Mouse (Mus musculus) CH12.LX (cell line): ENCODE measurements around the gene Mturn. TPM values are rescaled to one million over a fixed set of nuclear protein-coding genes. Genes with fewer than 3 reads are reported as not detected.

ENCODE experiments used
- DNase-seq: peaks from one replicate; pipeline ENCODE4 v3.0.0-alpha.2; 2013; ENCODE audit errors: extremely low read depth
- H3K27ac ChIP-seq: 2 replicates; pipeline ENCODE4 v1.5.1; 2012; ENCODE audit warnings: low read depth, mild to moderate bottlenecking, control low read depth, moderate library complexity; ENCODE audit not compliant: insufficient read depth
- H3K27me3 ChIP-seq: replicated peaks from 2 replicates; pipeline ENCODE3; 2012; ENCODE audit warnings: inconsistent platforms
- H3K36me3 ChIP-seq, 2 experiments: replicated peaks in 1 of 2; 2 replicates each; pipeline versions ENCODE3 to v1.6.1; 2012; ENCODE audit warnings: inconsistent platforms in 1 of 2, low read length in 1 of 2, mild to moderate bottlenecking in 1 of 2, mixed read lengths in 1 of 2, moderate library complexity in 1 of 2; ENCODE audit not compliant: control insufficient read depth in 1 of 2, insufficient read depth in 1 of 2
- H3K4me1 ChIP-seq, 2 experiments: 2 replicates each; pipeline ENCODE4 v1.6.1; 2012; ENCODE audit warnings: inconsistent platforms in 1 of 2, moderate library complexity in 1 of 2; ENCODE audit not compliant: insufficient read depth in 2 of 2, control insufficient read depth in 1 of 2
- H3K4me2 ChIP-seq: 2 replicates; pipeline ENCODE4 v1.6.1; 2012; ENCODE audit warnings: low read depth, mild to moderate bottlenecking, control low read depth; ENCODE audit not compliant: poor library complexity, insufficient read depth, severe bottlenecking
- H3K4me3 ChIP-seq, 3 experiments: fragments of 150-350 bp in 1 of 3; sonication (generic) in 1 of 3; replicated peaks in 1 of 3; 2 replicates each; pipeline versions ENCODE3 to v1.5.1; 2011 to 2012; ENCODE audit warnings: low read depth in 2 of 3, low read length in 2 of 3, mild to moderate bottlenecking in 2 of 3, moderate library complexity in 2 of 3, control low read depth in 1 of 3, improper control_type of control experiment in 1 of 3, inconsistent platforms in 1 of 3, mixed read lengths in 1 of 3; ENCODE audit not compliant: poor library complexity in 1 of 3
- H3K79me2 ChIP-seq: replicated peaks from 2 replicates; pipeline ENCODE4 v1.6.1; 2012; ENCODE audit warnings: mild to moderate bottlenecking, moderate library complexity; ENCODE audit not compliant: control insufficient read depth, poor library complexity, insufficient read depth, severe bottlenecking; ENCODE audit errors: extremely low read depth
- H3K9ac ChIP-seq: 2 replicates; pipeline ENCODE4 v1.6.1; 2012; ENCODE audit warnings: low read depth, mild to moderate bottlenecking, control low read depth, moderate library complexity; ENCODE audit not compliant: insufficient read depth
- H3K9me3 ChIP-seq: replicated peaks from 2 replicates; pipeline ENCODE3; 2012; ENCODE audit warnings: low read length, inconsistent platforms, mixed read lengths
- BHLHE40 ChIP-seq: IDR thresholded peaks from 2 replicates; pipeline ENCODE4 v1.6.1; 2011; ENCODE audit warnings: mild to moderate bottlenecking, low read depth, low read length, improper control_type of control experiment
- CHD2 ChIP-seq: IDR thresholded peaks from 2 replicates; pipeline ENCODE4 v1.6.1; 2011; ENCODE audit warnings: low read length, improper control_type of control experiment
- EP300 ChIP-seq: IDR thresholded peaks from 2 replicates; pipeline ENCODE4 v1.6.1; 2011; ENCODE audit warnings: low read length, improper control_type of control experiment
- ETS1 ChIP-seq: conservative IDR thresholded peaks from 2 replicates; pipeline ENCODE4 v1.6.1; 2012; ENCODE audit warnings: low read depth, mild to moderate bottlenecking, inconsistent platforms, low read length, improper control_type of control experiment, moderate library complexity
- GABPA ChIP-seq: IDR thresholded peaks from 2 replicates; pipeline ENCODE4 v1.6.1; 2012; ENCODE audit warnings: low read depth, low read length, improper control_type of control experiment, inconsistent platforms; ENCODE audit not compliant: insufficient replicate concordance
- IRF4 ChIP-seq: IDR thresholded peaks from 2 replicates; pipeline ENCODE4 v1.6.1; 2014; ENCODE audit warnings: low read depth, mild to moderate bottlenecking, inconsistent platforms, low read length, improper control_type of control experiment
- JUND ChIP-seq: conservative IDR thresholded peaks from 2 replicates; pipeline ENCODE4 v1.6.1; 2011; ENCODE audit warnings: low read depth, low read length, improper control_type of control experiment
- KAT2A ChIP-seq: IDR thresholded peaks from 2 replicates; pipeline ENCODE4 v1.6.1; 2012; ENCODE audit warnings: low read length, improper control_type of control experiment, inconsistent platforms; ENCODE audit not compliant: insufficient replicate concordance
- MAFK ChIP-seq: IDR thresholded peaks from 2 replicates; pipeline ENCODE4 v1.6.1; 2011; ENCODE audit warnings: low read length, improper control_type of control experiment; ENCODE audit not compliant: insufficient replicate concordance
- MAX ChIP-seq: IDR thresholded peaks from 2 replicates; pipeline ENCODE4 v1.6.1; 2011; ENCODE audit warnings: low read length, improper control_type of control experiment
- MAZ ChIP-seq: IDR thresholded peaks from 2 replicates; pipeline ENCODE4 v1.6.1; 2012; ENCODE audit warnings: low read depth, mild to moderate bottlenecking, inconsistent platforms, low read length, improper control_type of control experiment, moderate library complexity
- MYC ChIP-seq: IDR thresholded peaks from 2 replicates; pipeline ENCODE4 v1.6.1; 2011; ENCODE audit warnings: low read depth, mild to moderate bottlenecking, improper control_type of control experiment, low read length
- NELFE ChIP-seq: IDR thresholded peaks from 2 replicates; pipeline ENCODE4 v1.6.1; 2011; ENCODE audit warnings: low read depth, low read length, improper control_type of control experiment
- NRF1 ChIP-seq: IDR thresholded peaks from 2 replicates; pipeline ENCODE4 v1.6.1; 2014; ENCODE audit warnings: low read depth, mild to moderate bottlenecking, inconsistent platforms, low read length, improper control_type of control experiment, moderate library complexity
- POLR2A ChIP-seq: IDR thresholded peaks from 2 replicates; pipeline ENCODE4 v1.6.1; 2011; ENCODE audit warnings: low read depth, mild to moderate bottlenecking, improper control_type of control experiment, low read length
- RCOR1 ChIP-seq: conservative IDR thresholded peaks from 2 replicates; pipeline ENCODE4 v1.6.1; 2012; ENCODE audit warnings: low read depth, mild to moderate bottlenecking, inconsistent platforms, low read length, improper control_type of control experiment
- SMC3 ChIP-seq: IDR thresholded peaks from 2 replicates; pipeline ENCODE4 v1.6.1; 2011; ENCODE audit warnings: low read depth, low read length, improper control_type of control experiment
- UBTF ChIP-seq: IDR thresholded peaks from 2 replicates; pipeline ENCODE4 v1.6.1; 2012; ENCODE audit warnings: low read depth, mild to moderate bottlenecking, inconsistent platforms, low read length, improper control_type of control experiment, moderate library complexity
- ZC3H11A ChIP-seq: IDR thresholded peaks from 2 replicates; pipeline ENCODE4 v1.6.1; 2012; ENCODE audit warnings: low read depth, mild to moderate bottlenecking, inconsistent platforms, low read length, improper control_type of control experiment
- dilution Hi-C: fragments of 300-500 bp; cut with MboI; formaldehyde crosslinking; loops from 2 replicates; pipeline ENCODE4 v1.14.3; 2020; ENCODE audit warnings: low sequenced_read_pairs; ENCODE audit not compliant: extremely low pct_unique_long_range_greater_than_20kb, extremely low pct_ligation_motif_present
- in situ Hi-C: fragments of 300-500 bp; cut with MboI; formaldehyde crosslinking; loops from 3 replicates; pipeline ENCODE4 v1.14.3; 2019; ENCODE audit warnings: low sequenced_read_pairs, low pct_ligation_motif_present, low pct_unique_long_range_greater_than_20kb, mixed read lengths
- polyA plus RNA-seq: library from polyadenylated mRNA; unstranded; fragments of >175 nt; gene quantifications from 2 replicates; pipeline ENCODE4 v1.2.1, GENCODE M21; 2012; ENCODE audit warnings: low read depth; ENCODE audit not compliant: insufficient read length
- total RNA-seq, 2 experiments: library from RNA; depleted of rRNA; stranded (reverse); fragments of 300-350 nt in 1 of 2; fragments of >200 nt in 1 of 2; gene quantifications; 2 replicates each; pipeline ENCODE4 v1.2.3; 2012 to 2014

Mturn gene
- total and polyA plus RNA-seq, 3 experiments = 0.06 to 0.25 (median 0.20) TPM

DNA sequence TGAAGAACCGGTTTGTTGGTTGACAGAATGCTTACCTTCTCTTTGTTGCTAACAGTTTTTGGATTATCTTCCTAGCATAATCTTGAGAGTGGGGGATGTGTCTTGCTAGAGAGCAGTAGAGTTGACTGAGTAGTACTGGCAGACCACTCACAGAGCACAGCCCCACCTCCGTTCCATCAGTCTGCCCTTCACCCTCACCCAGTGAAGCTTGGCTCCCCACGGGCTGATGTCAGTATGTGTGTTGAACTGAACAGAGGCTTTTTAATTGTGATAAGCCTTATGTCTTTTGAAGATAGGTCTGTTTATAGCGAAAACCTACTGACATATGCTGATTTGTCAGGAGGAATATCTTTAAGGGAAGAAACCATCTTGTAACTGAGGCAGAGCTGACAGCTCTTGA is 38.2 kb upstream of the Mturn start:
- H3K4me1 ChIP-seq = no peaks in the 10 kb centered on the region
- H3K79me2 ChIP-seq = no peaks in the 10 kb centered on the region
- no peak overlapping the region for H3K4me3 ChIP-seq
- H3K9me3 ChIP-seq = no peaks in the 10 kb centered on the region
- dilution Hi-C loops (no loop called here), in situ Hi-C loops (no loop called here)
- no peak overlapping the region for H3K27ac ChIP-seq
- no peak for DNase-seq
- TF ChIP-seq MAX = no peak
- no peak for TF ChIP-seq IRF4
- no peak for TF ChIP-seq NELFE
- no peak overlapping the region for H3K4me2 ChIP-seq
- H3K27me3 ChIP-seq = no peaks in the 10 kb centered on the region
- H3K36me3 ChIP-seq = peaks cover 2 to 12% of the 10 kb centered on the region in 2 experiments
- no peak overlapping the region for H3K9ac ChIP-seq

DNA sequence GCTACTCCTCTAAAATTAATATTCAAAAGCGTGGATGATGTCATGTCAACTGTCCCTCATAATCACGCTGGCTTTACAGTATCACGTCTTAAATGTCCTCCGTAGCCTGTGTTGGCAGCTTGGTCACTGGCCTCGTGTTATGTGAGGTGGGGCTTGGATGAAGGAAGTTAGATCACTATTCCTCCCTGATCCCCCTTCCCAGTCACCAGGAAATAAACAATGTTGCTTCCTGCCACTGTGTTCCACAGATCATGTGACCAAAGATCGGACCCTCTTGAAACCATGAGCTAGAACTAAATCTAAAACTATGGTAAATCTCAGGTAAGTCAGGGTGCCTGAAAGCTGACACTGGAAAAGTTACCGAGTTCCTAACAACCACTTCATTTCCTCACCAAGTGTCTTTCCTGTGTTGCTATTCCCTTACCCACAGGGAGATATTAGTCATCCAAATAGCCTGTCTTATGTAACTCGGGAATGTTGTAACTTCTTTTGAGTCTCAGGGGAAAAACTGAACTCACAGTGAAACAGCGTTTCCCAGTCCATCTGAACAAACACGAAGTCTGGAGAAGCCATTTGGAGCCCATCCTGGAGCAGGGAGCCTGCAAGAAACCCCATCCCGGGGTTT is 25.8 kb upstream of the Mturn start:
- in situ Hi-C loops = no loop called here
- H3K27me3 ChIP-seq = no peaks in the 10 kb centered on the region
- DNase-seq = no peak
- H3K9me3 ChIP-seq = no peaks in the 10 kb centered on the region
- no peak overlapping the region for H3K4me2 ChIP-seq
- H3K4me1 ChIP-seq = peaks cover 0 to 22% of the 10 kb centered on the region in 2 experiments; a peak in 2 of 4 replicates
- no peak overlapping the region for H3K4me3 ChIP-seq
- no peak overlapping the region for H3K27ac ChIP-seq
- TF ChIP-seq MYC = no peak
- no peak for TF ChIP-seq CHD2
- TF ChIP-seq EP300 = no peak
- TF ChIP-seq GABPA = no peak
- TF ChIP-seq ETS1 = no peak
- no peak for TF ChIP-seq MAZ
- TF ChIP-seq MAX = no peak
- TF ChIP-seq RCOR1 = no peak
- TF ChIP-seq ZC3H11A = no peak
- no peak for TF ChIP-seq BHLHE40
- TF ChIP-seq POLR2A = no peak
- TF ChIP-seq JUND = no peak
- TF ChIP-seq SMC3 = no peak
- no peak for TF ChIP-seq UBTF
- TF ChIP-seq NRF1 = no peak
- no peak for TF ChIP-seq KAT2A
- no peak for TF ChIP-seq MAFK
- no peak overlapping the region for H3K9ac ChIP-seq
- no peaks in the 10 kb centered on the region for H3K36me3 ChIP-seq
- no peaks in the 10 kb centered on the region for H3K79me2 ChIP-seq
- dilution Hi-C loops = no loop called here
